Mouse (Mus musculus) ES-Bruce4 (cell line): Measurements from ENCODE around the gene Sh3tc1. TPM values are rescaled to one million over a fixed set of nuclear protein-coding genes. Genes with fewer than 3 reads are reported as not detected.

Experiments
- H3K27ac ChIP-seq: 2 replicates; pipeline ENCODE4 v1.5.1; 2012; ENCODE audit warnings: low read length, inconsistent platforms; ENCODE audit not compliant: insufficient read depth
- H3K27me3 ChIP-seq: 2 replicates; pipeline ENCODE4 v1.6.1; 2012; ENCODE audit warnings: mild to moderate bottlenecking, low read length, inconsistent platforms; ENCODE audit not compliant: control insufficient read depth, poor library complexity, insufficient read depth, severe bottlenecking
- H3K36me3 ChIP-seq: 2 replicates; pipeline ENCODE4 v1.6.1; 2012; ENCODE audit warnings: inconsistent platforms, mild to moderate bottlenecking, low read length, moderate library complexity; ENCODE audit not compliant: control insufficient read depth, poor library complexity, insufficient read depth, severe bottlenecking
- H3K4me1 ChIP-seq: one replicate; pipeline ENCODE4 v1.8.1; 2011; ENCODE audit warnings: low read length; ENCODE audit not compliant: control insufficient read depth, insufficient read depth
- H3K4me3 ChIP-seq: 2 replicates; pipeline ENCODE4 v1.5.1; 2011; ENCODE audit warnings: low read depth, mild to moderate bottlenecking, low read length
- H3K9ac ChIP-seq: 2 replicates; pipeline ENCODE4 v1.6.1; 2012; ENCODE audit warnings: low read depth, mild to moderate bottlenecking, inconsistent platforms; ENCODE audit not compliant: poor library complexity, severe bottlenecking
- H3K9me3 ChIP-seq: replicated peaks from 2 replicates; pipeline ENCODE4 v1.6.1; 2012; ENCODE audit warnings: mild to moderate bottlenecking, low read length, inconsistent platforms; ENCODE audit not compliant: control insufficient read depth, poor library complexity, insufficient read depth, severe bottlenecking
- CTCF ChIP-seq: IDR thresholded peaks from one replicate; pipeline ENCODE4 v1.8.1; 2011; ENCODE audit warnings: low read depth, low read length
- EP300 ChIP-seq: IDR thresholded peaks from 2 replicates; pipeline ENCODE4 v1.6.1; 2011; ENCODE audit warnings: low read depth, low read length; ENCODE audit not compliant: insufficient read depth
- POLR2A ChIP-seq: IDR thresholded peaks from one replicate; pipeline ENCODE4 v1.8.1; 2011; ENCODE audit warnings: low read length; ENCODE audit not compliant: insufficient read depth
- polyA plus RNA-seq: library from polyadenylated mRNA; stranded (reverse); fragments of >200 nt; gene quantifications from 2 replicates; pipeline ENCODE4 v1.2.4, GENCODE M21; 2011; ENCODE audit warnings: low read depth; ENCODE audit not compliant: missing spikeins, insufficient read depth, insufficient read length

The Sh3tc1 gene
- polyA plus RNA-seq, 1 experiment, result 3.6 TPM

DNA sequence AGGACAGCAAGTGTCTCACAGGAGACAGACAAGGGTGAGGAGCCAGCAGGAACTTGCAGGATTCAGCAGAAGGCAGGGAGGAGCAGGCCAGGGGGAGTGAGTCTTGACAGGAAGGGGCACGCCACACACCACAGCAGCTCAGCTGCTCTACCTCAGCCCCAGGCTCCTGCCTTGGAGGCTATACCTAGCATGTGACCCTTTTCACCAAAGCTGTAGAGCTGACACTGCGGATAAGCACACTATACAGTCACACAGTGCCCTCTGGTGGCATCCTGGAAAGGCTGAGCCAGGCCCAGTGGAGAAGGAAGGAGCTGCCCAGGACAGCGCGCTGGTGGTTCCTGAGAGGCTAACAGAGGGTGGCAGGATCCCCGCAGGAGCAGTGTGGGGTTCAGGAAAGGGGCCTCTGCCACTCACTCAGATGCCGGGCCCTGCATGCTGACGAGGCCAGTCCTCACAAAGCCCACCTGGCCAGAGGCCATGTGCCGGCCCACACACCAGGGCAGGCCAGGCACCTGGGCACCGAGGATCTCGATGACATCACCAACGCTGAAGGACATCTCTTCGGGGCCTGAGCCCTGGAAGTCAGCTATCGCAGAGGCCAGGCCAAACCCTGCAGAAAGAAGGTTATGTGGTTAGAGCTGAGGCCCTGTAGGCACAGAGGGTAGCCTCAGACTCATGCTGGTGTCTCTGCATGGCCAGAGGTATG is 26.0 kb downstream of the Sh3tc1 start:
- H3K27ac ChIP-seq, result no peak overlapping the region

GRCm38 (mm10) chr5:35712517-35712916 is 27.3 kb downstream of the Sh3tc1 start:
- Histone ChIP-seq H3K9ac (no peak overlapping the region), H3K36me3 (no peaks in the 10 kb centered on the region), H3K27ac (no peak overlapping the region), H3K27me3 (no peaks in the 10 kb centered on the region), H3K9me3 (no peaks in the 10 kb centered on the region), H3K4me3 (no peak overlapping the region), H3K4me1 (no peaks in the 10 kb centered on the region)
- no peak for TF ChIP-seq POLR2A
- TF ChIP-seq EP300, result no peak

More for the DNA sequence above, 26.0 kb downstream of the Sh3tc1 start:
- TF ChIP-seq CTCF (peak; percentile 86), POLR2A (no peak), EP300 (peak; percentile 33; the same call in 1 of the 2 replicates)
- Histone ChIP-seq H3K36me3 (no peaks in the 10 kb centered on the region), H3K4me3 (no peak overlapping the region), H3K9me3 (no peaks in the 10 kb centered on the region), H3K9ac (no peak overlapping the region), H3K27me3 (no peaks in the 10 kb centered on the region), H3K4me1 (no peaks in the 10 kb centered on the region)

DNA sequence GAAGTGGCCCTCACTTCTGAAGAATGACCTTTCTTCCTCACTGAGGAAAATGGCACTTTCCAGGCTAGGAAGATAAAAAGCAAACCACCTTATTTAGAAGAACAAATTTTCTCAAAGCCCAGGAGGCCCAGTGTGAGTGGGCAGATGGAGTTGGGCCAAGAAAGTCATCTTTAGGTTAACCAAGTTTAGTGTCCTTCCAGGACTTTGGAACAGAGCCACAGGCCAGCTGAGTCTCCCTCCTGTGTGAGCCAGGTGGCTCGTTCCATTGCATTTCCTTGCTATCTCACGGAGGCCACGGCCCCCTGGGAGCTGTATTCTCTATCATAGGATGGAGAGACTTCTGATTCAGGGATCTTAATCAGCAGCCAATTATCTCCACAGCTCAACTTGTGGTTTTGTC is 28.9 kb downstream of the Sh3tc1 start:
- Histone ChIP-seq H3K9me3 (no peaks in the 10 kb centered on the region), H3K36me3 (no peaks in the 10 kb centered on the region), H3K27me3 (no peaks in the 10 kb centered on the region), H3K9ac (no peak overlapping the region), H3K4me1 (no peaks in the 10 kb centered on the region), H3K27ac (no peak overlapping the region), H3K4me3 (no peak overlapping the region)
- TF ChIP-seq POLR2A, result no peak
- TF ChIP-seq CTCF, result no peak
- TF ChIP-seq EP300, result no peak

GRCm38 (mm10) chr5:35710481-35710880 is 29.3 kb downstream of the Sh3tc1 start:
- Histone ChIP-seq H3K4me1 (no peaks in the 10 kb centered on the region), H3K36me3 (no peaks in the 10 kb centered on the region), H3K27me3 (no peaks in the 10 kb centered on the region), H3K9ac (no peak overlapping the region), H3K4me3 (no peak overlapping the region), H3K9me3 (no peaks in the 10 kb centered on the region), H3K27ac (no peak overlapping the region)
- no peak for TF ChIP-seq CTCF
- TF ChIP-seq POLR2A, result no peak
- TF ChIP-seq EP300, result no peak

- Histone ChIP-seq H3K4me3 (no peak overlapping the region), H3K27me3 (no peaks in the 10 kb centered on the region), H3K27ac (no peak overlapping the region), H3K9ac (no peak overlapping the region), H3K36me3 (no peaks in the 10 kb centered on the region), H3K9me3 (no peaks in the 10 kb centered on the region), H3K4me1 (no peaks in the 10 kb centered on the region)
- TF ChIP-seq EP300 (no peak), POLR2A (no peak), CTCF (no peak)
Measured at GRCm38 (mm10) chr5:35705411-35705810, 34.4 kb downstream of the Sh3tc1 start.

DNA sequence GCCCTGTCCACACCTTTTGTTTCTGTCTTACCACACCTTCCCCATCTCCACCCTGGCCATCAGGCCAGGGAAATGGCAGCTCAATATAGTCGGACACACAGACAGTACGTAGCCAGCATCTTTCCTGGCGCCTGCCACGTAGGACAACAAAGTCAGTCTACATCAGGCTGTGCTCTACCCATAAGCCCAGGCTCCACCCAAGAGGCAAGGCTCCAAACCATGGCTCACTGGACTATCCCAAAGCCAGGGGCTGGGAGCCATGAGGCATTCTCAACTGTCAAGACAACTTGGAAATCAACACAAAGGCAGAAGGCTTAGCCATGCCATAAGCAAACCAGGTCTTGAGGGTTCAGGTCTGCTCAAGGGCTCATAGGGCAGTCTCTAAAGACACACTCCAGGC is 36.0 kb downstream of the Sh3tc1 start:
- no peaks in the 10 kb centered on the region for H3K9me3 ChIP-seq
- no peak overlapping the region for H3K27ac ChIP-seq
- no peak overlapping the region for H3K9ac ChIP-seq
- H3K27me3 ChIP-seq, result no peaks in the 10 kb centered on the region
- no peaks in the 10 kb centered on the region for H3K4me1 ChIP-seq
- no peak overlapping the region for H3K4me3 ChIP-seq
- TF ChIP-seq CTCF, result no peak
- H3K36me3 ChIP-seq, result no peaks in the 10 kb centered on the region
